Mouse (Mus musculus): Measurements from ENCODE around the gene Fam167b. TPM values are rescaled to one million over a fixed set of nuclear protein-coding genes. Genes with fewer than 3 reads are reported as not detected.

Fam167b gene
- polyA plus RNA-seq, 1 experiment, result 1.9 TPM

GRCm38 (mm10) chr4:129580347-129580746 is 2.0 kb upstream of the Fam167b start:
- TF ChIP-seq POLR2A (IDR thresholded peaks at IDR 0.05; ENCODE audit: borderline replicate concordance, extremely low read depth, low read depth, low read length), result no peak
- no peak for TF ChIP-seq CTCF (IDR thresholded peaks at IDR 0.05; ENCODE audit: insufficient read depth, low read length)
- Histone ChIP-seq H3K4me3 (replicated peaks; ENCODE audit: extremely low read depth, low read depth, low read length) (no peak overlapping the region), H3K4me1 (ENCODE audit: control insufficient read depth, insufficient read depth, low read length) (peaks cover 10% of the 10 kb centered on the region; the same call in 1 of the 2 replicates)
- DNase-seq, result no peak
- 41% methylated on average over 7 of the region's 7 CpGs for WGBS

GRCm38 (mm10) chr4:129577688-129578087 is 661 bp downstream of the Fam167b start:
- 81% methylated on average over 7 of the region's 7 CpGs for WGBS
- Histone ChIP-seq H3K4me1 (ENCODE audit: control insufficient read depth, insufficient read depth, low read length) (peaks cover 10% of the 10 kb centered on the region; the same call in 1 of the 2 replicates), H3K4me3 (replicated peaks; ENCODE audit: extremely low read depth, low read depth, low read length) (no peak overlapping the region)
- TF ChIP-seq POLR2A (IDR thresholded peaks at IDR 0.05; ENCODE audit: borderline replicate concordance, extremely low read depth, low read depth, low read length), result no peak
- TF ChIP-seq CTCF (IDR thresholded peaks at IDR 0.05; ENCODE audit: insufficient read depth, low read length), result no peak
- DNase-seq, result no peak

- 31% methylated on average over 21 of the region's 21 CpGs for WGBS
- TF ChIP-seq CTCF (IDR thresholded peaks at IDR 0.05; ENCODE audit: insufficient read depth, low read length) (peak; percentile 59), POLR2A (IDR thresholded peaks at IDR 0.05; ENCODE audit: borderline replicate concordance, extremely low read depth, low read depth, low read length) (no peak)
- H3K4me3 ChIP-seq (replicated peaks; ENCODE audit: extremely low read depth, low read depth, low read length), result no peak overlapping the region
- peaks cover 10% of the 10 kb centered on the region; the same call in 1 of the 2 replicates for H3K4me1 ChIP-seq (ENCODE audit: control insufficient read depth, insufficient read depth, low read length)
- peak; percentile 65 for DNase-seq
Observed at GRCm38 (mm10) chr4:129576863-129577491, 1.4 kb downstream of the Fam167b start.

GRCm38 (mm10) chr4:129575171-129575844 is 3.0 kb downstream of the Fam167b start:
- H3K4me3 ChIP-seq (replicated peaks; ENCODE audit: extremely low read depth, low read depth, low read length), result no peak overlapping the region
- DNase-seq, result no peak
- 26% methylated on average over 8 of the region's 8 CpGs for WGBS
- peaks cover 10% of the 10 kb centered on the region; the same call in 1 of the 2 replicates for H3K4me1 ChIP-seq (ENCODE audit: control insufficient read depth, insufficient read depth, low read length)
- TF ChIP-seq CTCF (IDR thresholded peaks at IDR 0.05; ENCODE audit: insufficient read depth, low read length) (no peak), POLR2A (IDR thresholded peaks at IDR 0.05; ENCODE audit: borderline replicate concordance, extremely low read depth, low read depth, low read length) (no peak)

GRCm38 (mm10) chr4:129573430-129573829 is 4.9 kb downstream of the Fam167b start, which contains the start of gene Lck:
Lck (minus strand) TSS chr4:129573641.
- H3K4me1 ChIP-seq (ENCODE audit: control insufficient read depth, insufficient read depth, low read length), result peaks cover 7% of the 10 kb centered on the region; the same call in 1 of the 2 replicates
- 84% methylated on average over 8 of the region's 8 CpGs for WGBS
- TF ChIP-seq CTCF (IDR thresholded peaks at IDR 0.05; ENCODE audit: insufficient read depth, low read length) (no peak), POLR2A (IDR thresholded peaks at IDR 0.05; ENCODE audit: borderline replicate concordance, extremely low read depth, low read depth, low read length) (no peak)
- no peak within 1 kb of the TSS for H3K4me3 ChIP-seq (replicated peaks; ENCODE audit: extremely low read depth, low read depth, low read length)
- no peak for DNase-seq

GRCm38 (mm10) chr4:129573093-129573370 is 5.3 kb downstream of the Fam167b start:
- Histone ChIP-seq H3K4me3 (replicated peaks; ENCODE audit: extremely low read depth, low read depth, low read length) (no peak overlapping the region), H3K4me1 (ENCODE audit: control insufficient read depth, insufficient read depth, low read length) (peaks cover 4% of the 10 kb centered on the region; the same call in 1 of the 2 replicates)
- TF ChIP-seq CTCF (IDR thresholded peaks at IDR 0.05; ENCODE audit: insufficient read depth, low read length) (no peak), POLR2A (IDR thresholded peaks at IDR 0.05; ENCODE audit: borderline replicate concordance, extremely low read depth, low read depth, low read length) (no peak)
- no peak for DNase-seq
- 96% methylated on average over 4 of the region's 4 CpGs for WGBS

- Histone ChIP-seq H3K4me3 (replicated peaks; ENCODE audit: extremely low read depth, low read depth, low read length) (no peak overlapping the region), H3K4me1 (ENCODE audit: control insufficient read depth, insufficient read depth, low read length) (0 out of 2 replicates have a peak, but pooled peaks cover 3% of the 10 kb centered on the region)
- no peak for DNase-seq
- no peak for TF ChIP-seq POLR2A (IDR thresholded peaks at IDR 0.05; ENCODE audit: borderline replicate concordance, extremely low read depth, low read depth, low read length)
- no peak for TF ChIP-seq CTCF (IDR thresholded peaks at IDR 0.05; ENCODE audit: insufficient read depth, low read length)
- 46% methylated on average over 13 of the region's 13 CpGs for WGBS
Observed at GRCm38 (mm10) chr4:129572236-129573092, 5.9 kb downstream of the Fam167b start.

GRCm38 (mm10) chr4:129571551-129572084 is 6.7 kb downstream of the Fam167b start:
- H3K4me1 ChIP-seq (ENCODE audit: control insufficient read depth, insufficient read depth, low read length), result no peaks in the 10 kb centered on the region
- no peak for TF ChIP-seq POLR2A (IDR thresholded peaks at IDR 0.05; ENCODE audit: borderline replicate concordance, extremely low read depth, low read depth, low read length)
- no peak for TF ChIP-seq CTCF (IDR thresholded peaks at IDR 0.05; ENCODE audit: insufficient read depth, low read length)
- no peak overlapping the region for H3K4me3 ChIP-seq (replicated peaks; ENCODE audit: extremely low read depth, low read depth, low read length)
- WGBS, result 54% methylated on average over 8 of the region's 8 CpGs
- DNase-seq, result no peak

- Histone ChIP-seq H3K4me3 (replicated peaks; ENCODE audit: extremely low read depth, low read depth, low read length) (no peak overlapping the region), H3K4me1 (ENCODE audit: control insufficient read depth, insufficient read depth, low read length) (no peaks in the 10 kb centered on the region)
- DNase-seq, result no peak
- TF ChIP-seq POLR2A (IDR thresholded peaks at IDR 0.05; ENCODE audit: borderline replicate concordance, extremely low read depth, low read depth, low read length) (no peak), CTCF (IDR thresholded peaks at IDR 0.05; ENCODE audit: insufficient read depth, low read length) (no peak)
- 83% methylated on average over 6 of the region's 6 CpGs for WGBS
Observed at GRCm38 (mm10) chr4:129570028-129570427, 8.3 kb downstream of the Fam167b start.

Measured in lung, adult 2 months (tissue).